ENCODE assay signal across 8 mouse cellular contexts in the genomic region with DNA sequence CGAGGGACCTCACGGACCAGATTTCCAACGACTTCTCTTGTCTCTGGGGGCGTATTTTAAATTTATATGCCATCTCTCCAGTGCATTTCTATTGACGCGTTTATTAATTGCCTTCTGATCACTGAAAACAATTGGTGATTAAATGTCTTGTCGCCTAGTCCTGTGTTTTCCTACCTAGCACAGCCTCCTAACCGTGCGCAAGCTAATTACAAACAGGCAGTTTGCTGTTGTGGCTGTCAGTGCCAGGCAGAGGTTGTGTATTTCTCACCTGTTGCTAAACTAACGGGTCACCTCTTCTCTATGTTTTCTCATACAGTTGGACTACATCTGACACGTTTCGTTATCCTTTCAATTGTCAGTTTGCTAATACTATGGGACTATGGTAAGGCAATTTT. TPM values are rescaled to one million over a fixed set of nuclear protein-coding genes. Genes with fewer than 3 reads are reported as not detected.
DNase-seq lines count a peak whose midpoint lies in the region; ATAC-seq lines count a peak whose summit lies in the region.

No protein-coding gene starts in this region.

- H3K4me2 ChIP-seq in kidney, embryonic 14.5 days (replicated peaks; ENCODE audit: low read depth, low read length), result peak overlapping the region; percentile 73
- peak overlapping the region; percentile 67 for H3K4me2 ChIP-seq in embryonic facial prominence, embryonic 11.5 days (ENCODE audit: low read depth, low read length)
- H3K4me2 ChIP-seq in hindbrain, embryonic 13.5 days, result peak overlapping the region; percentile 69
- peak overlapping the region; percentile 71 for H3K4me2 ChIP-seq in midbrain, embryonic 14.5 days (ENCODE audit: low read length)

- 10% methylated on average over 12 of the region's 12 CpGs for WGBS in kidney, embryonic 14.5 days
- WGBS in embryonic facial prominence, embryonic 11.5 days, result 9% methylated on average over 12 of the region's 12 CpGs
- 9% methylated on average over 12 of the region's 12 CpGs for whole genome bisulfite sequencing in hindbrain, embryonic 13.5 days
- 10% methylated on average over 12 of the region's 12 CpGs for WGBS in midbrain, embryonic 14.5 days

- no peaks in the 10 kb centered on the region for H3K27me3 ChIP-seq in kidney, embryonic 14.5 days (ENCODE audit: control insufficient read depth, insufficient read depth, low read length)
- no peaks in the 10 kb centered on the region for H3K27me3 ChIP-seq in embryonic facial prominence, embryonic 11.5 days (ENCODE audit: control insufficient read depth, insufficient read depth, low read length)
- H3K27me3 ChIP-seq in hindbrain, embryonic 13.5 days, result 0 out of 2 replicates have a peak, but pooled peaks cover 3% of the 10 kb centered on the region
- no peaks in the 10 kb centered on the region for H3K27me3 ChIP-seq in midbrain, embryonic 14.5 days (ENCODE audit: control insufficient read depth, insufficient read depth, low read length)

- peak overlapping the region; percentile 66 for H3K9ac ChIP-seq in kidney, embryonic 14.5 days (ENCODE audit: low read depth, low read length)
- peak overlapping the region; percentile 60 for H3K9ac ChIP-seq in embryonic facial prominence, embryonic 11.5 days (replicated peaks; ENCODE audit: low read length)
- peak overlapping the region; percentile 72 for H3K9ac ChIP-seq in hindbrain, embryonic 13.5 days
- peak overlapping the region; percentile 69 for H3K9ac ChIP-seq in midbrain, embryonic 14.5 days (replicated peaks; ENCODE audit: low read length)

- DNase-seq in kidney, adult 9 months, result no peak
- no peak for DNase-seq in embryonic facial prominence, embryonic 11.5 days (ENCODE audit: low spot score)
- DNase-seq in midbrain, embryonic 14.5 days, result no peak
- DNase-seq in adrenal gland, postnatal 25 days, result no peak
- no peak for DNase-seq in kidney, adult 18-20 months

- H3K4me3 ChIP-seq in kidney, embryonic 14.5 days (ENCODE audit: low read length), result peak overlapping the region; percentile 60
- H3K4me3 ChIP-seq in embryonic facial prominence, embryonic 11.5 days (ENCODE audit: low read depth, low read length), result peak overlapping the region; percentile 55
- peak overlapping the region; percentile 60 for H3K4me3 ChIP-seq in hindbrain, embryonic 13.5 days
- H3K4me3 ChIP-seq in midbrain, embryonic 14.5 days (replicated peaks; ENCODE audit: low read depth, low read length), result peak overlapping the region; percentile 56

- no peaks in the 10 kb centered on the region for H3K9me3 ChIP-seq in kidney, embryonic 14.5 days (ENCODE audit: control insufficient read depth, low read length)
- no peaks in the 10 kb centered on the region for H3K9me3 ChIP-seq in embryonic facial prominence, embryonic 11.5 days (replicated peaks; ENCODE audit: control insufficient read depth, low read length)
- no peaks in the 10 kb centered on the region for H3K9me3 ChIP-seq in hindbrain, embryonic 13.5 days
- H3K9me3 ChIP-seq in midbrain, embryonic 14.5 days (ENCODE audit: control insufficient read depth, low read length), result no peaks in the 10 kb centered on the region

- ATAC-seq in kidney, embryonic 14.5 days (ENCODE audit: low FRiP score, low TSS enrichment), result peak; percentile 16
- no peak for ATAC-seq in embryonic facial prominence, embryonic 11.5 days (replicated peaks; ENCODE audit: insufficient number of reproducible peaks, low FRiP score, low TSS enrichment, low read depth)
- peak; percentile 63 for ATAC-seq in hindbrain, embryonic 13.5 days (ENCODE audit: low FRiP score)
- peak; percentile 41; the same call in 1 of the 2 replicates for ATAC-seq in midbrain, embryonic 14.5 days (ENCODE audit: low FRiP score, low TSS enrichment)
- ATAC-seq in activated CD4-positive, CD25-positive, alpha-beta regulatory T cell, adult 4 months, result no peak

- H3K36me3 ChIP-seq in kidney, embryonic 14.5 days (ENCODE audit: control insufficient read depth, insufficient read depth, low read length), result no peaks in the 10 kb centered on the region
- H3K36me3 ChIP-seq in embryonic facial prominence, embryonic 11.5 days (replicated peaks; ENCODE audit: control insufficient read depth, insufficient read depth, low read depth, low read length), result no peaks in the 10 kb centered on the region
- H3K36me3 ChIP-seq in hindbrain, embryonic 13.5 days, result no peaks in the 10 kb centered on the region
- no peaks in the 10 kb centered on the region for H3K36me3 ChIP-seq in midbrain, embryonic 14.5 days (ENCODE audit: control insufficient read depth, insufficient read depth, low read length)

- no peak overlapping the region for H3K27ac ChIP-seq in kidney, embryonic 14.5 days (ENCODE audit: low read depth, low read length)
- no peak overlapping the region for H3K27ac ChIP-seq in embryonic facial prominence, embryonic 11.5 days (replicated peaks; ENCODE audit: low read depth, low read length)
- H3K27ac ChIP-seq in hindbrain, embryonic 13.5 days, result peak overlapping the region; percentile 81
- peak overlapping the region; percentile 92 for H3K27ac ChIP-seq in midbrain, embryonic 14.5 days (replicated peaks; ENCODE audit: low read depth, low read length)

- H3K4me1 ChIP-seq in kidney, embryonic 14.5 days (ENCODE audit: control insufficient read depth, insufficient read depth, low read length), result peaks cover 3% of the 10 kb centered on the region; the same call in 1 of the 2 replicates
- no peaks in the 10 kb centered on the region for H3K4me1 ChIP-seq in embryonic facial prominence, embryonic 11.5 days (ENCODE audit: control insufficient read depth, insufficient read depth, low read length)
- H3K4me1 ChIP-seq in hindbrain, embryonic 13.5 days (replicated peaks), result peaks cover 13% of the 10 kb centered on the region; the same call in 1 of the 2 replicates
- H3K4me1 ChIP-seq in midbrain, embryonic 14.5 days (ENCODE audit: control insufficient read depth, insufficient read depth, low read length), result peaks cover 6% of the 10 kb centered on the region; the same call in 1 of the 2 replicates

RNA-seq across cellular contexts. Expression of gene Rnf32, which starts 0.5 kb away (rescaled TPM):
- polyA plus RNA-seq in kidney, embryonic 14.5 days (2014; fragmentation: Nextera tagmentation; extraction: Ambion mirVana), result 3.0 and 3.5 TPM in 2 replicates
- polyA plus RNA-seq in embryonic facial prominence, embryonic 11.5 days (2014; fragmentation: Nextera tagmentation; extraction: Ambion mirVana), result 5.7 and 6.6 TPM in 2 replicates
- 12.2 and 13.9 TPM in 2 replicates for polyA plus RNA-seq in hindbrain, embryonic 13.5 days (2015; fragmentation: Nextera tagmentation; extraction: Ambion mirVana)
- 19.4 and 21.5 TPM in 2 replicates for polyA plus RNA-seq in midbrain, embryonic 14.5 days (2014; fragmentation: Nextera tagmentation; extraction: Ambion mirVana)
- under 1 TPM; 0.50 to 0.94 TPM for polyA plus RNA-seq in activated CD4-positive, CD25-positive, alpha-beta regulatory T cell, adult 4 months (2017; shearing (Covaris generic))
- total RNA-seq in adrenal gland, postnatal 25 days (2021), result 5.1 and 5.5 TPM in 2 replicates

Comparison
In these comparisons a context has a peak if more than half of its experiments do, and no peak if none do; other contexts are left out.
1. ATAC-seq: peak in kidney, embryonic 14.5 days (single experiment), hindbrain, embryonic 13.5 days (single experiment) and midbrain, embryonic 14.5 days (single experiment); none in embryonic facial prominence, embryonic 11.5 days (single experiment) and activated CD4-positive, CD25-positive, alpha-beta regulatory T cell, adult 4 months (single experiment).
2. H3K27ac ChIP-seq: peak in hindbrain, embryonic 13.5 days (single experiment) and midbrain, embryonic 14.5 days (single experiment); none in kidney, embryonic 14.5 days (single experiment) and embryonic facial prominence, embryonic 11.5 days (single experiment).
3. Peak in every context shown above with its lines, with median percentiles within 50 percentile points of each other: H3K4me2 ChIP-seq, H3K4me3 ChIP-seq and H3K9ac ChIP-seq.